Mouse (Mus musculus) hindbrain, embryonic 14.5 days (tissue): ENCODE data around the gene Wfdc17. TPM values are rescaled to one million over a fixed set of nuclear protein-coding genes. Genes with fewer than 3 reads are reported as not detected.

ENCODE experiments used
- ATAC-seq: fragments of 200-750 bp; cut with Nextera tagmentation; 2 replicates; pipeline ENCODE4 v1.8.0; 2017; ENCODE audit warnings: moderate number of reproducible peaks, mild to moderate bottlenecking, moderate TSS enrichment, moderate library complexity; ENCODE audit not compliant: low FRiP score
- DNase-seq: peaks from one replicate; pipeline ENCODE4 v3.0.0-alpha.2; 2015; ENCODE audit warnings: low spot score
- H3K27ac ChIP-seq: fragments of 300-500 bp; sonication (generic); 2 replicates; pipeline ENCODE4 v1.5.1; 2014; ENCODE audit warnings: mild to moderate bottlenecking, moderate library complexity
- H3K27me3 ChIP-seq: fragments of 300-500 bp; sonication (generic); 2 replicates; pipeline ENCODE4 v1.6.1; 2014; ENCODE audit warnings: mild to moderate bottlenecking, low read length, mixed read lengths; ENCODE audit not compliant: control insufficient read depth, insufficient read depth
- H3K36me3 ChIP-seq: fragments of 300-500 bp; sonication (generic); replicated peaks from 2 replicates; pipeline ENCODE4 v1.6.1; 2014; ENCODE audit not compliant: control insufficient read depth, insufficient read depth
- H3K4me1 ChIP-seq: fragments of 300-500 bp; sonication (generic); replicated peaks from 2 replicates; pipeline ENCODE4 v1.6.1; 2014; ENCODE audit warnings: antibody characterized with exemption, low read length, mixed read lengths; ENCODE audit not compliant: control insufficient read depth, insufficient read depth
- H3K4me2 ChIP-seq: fragments of 300-500 bp; sonication (generic); replicated peaks from 2 replicates; pipeline ENCODE4 v1.6.1; 2014; ENCODE audit warnings: mild to moderate bottlenecking, moderate library complexity
- H3K4me3 ChIP-seq: fragments of 300-500 bp; sonication (generic); replicated peaks from 2 replicates; pipeline ENCODE4 v1.5.1; 2014; ENCODE audit warnings: mild to moderate bottlenecking, low read length
- H3K9ac ChIP-seq: fragments of 300-500 bp; sonication (generic); 2 replicates; pipeline ENCODE4 v1.6.1; 2014
- H3K9me3 ChIP-seq: fragments of 300-500 bp; sonication (generic); 2 replicates; pipeline ENCODE4 v1.6.1; 2016; ENCODE audit warnings: low read length; ENCODE audit not compliant: control insufficient read depth
- WGBS: fragments of 180-500 bp; shearing (Covaris S2); extraction: QIAGEN DNeasy Blood & Tissue Kit; methylation state at CpG from one replicate; pipeline ENCODE4 v1.1.7; 2014; 5-methylcytosine and 5-hydroxymethylcytosine counted together
- polyA plus RNA-seq: library from polyadenylated mRNA; unstranded; fragments of >200 nt; fragmentation: Nextera tagmentation; extraction: Ambion mirVana; gene quantifications from 2 replicates; pipeline ENCODE4 v1.2.1, GENCODE M21; 2014

Wfdc17 gene
- polyA plus RNA-seq, 1 experiment from 2014 or later = 1.4 TPM

DNA sequence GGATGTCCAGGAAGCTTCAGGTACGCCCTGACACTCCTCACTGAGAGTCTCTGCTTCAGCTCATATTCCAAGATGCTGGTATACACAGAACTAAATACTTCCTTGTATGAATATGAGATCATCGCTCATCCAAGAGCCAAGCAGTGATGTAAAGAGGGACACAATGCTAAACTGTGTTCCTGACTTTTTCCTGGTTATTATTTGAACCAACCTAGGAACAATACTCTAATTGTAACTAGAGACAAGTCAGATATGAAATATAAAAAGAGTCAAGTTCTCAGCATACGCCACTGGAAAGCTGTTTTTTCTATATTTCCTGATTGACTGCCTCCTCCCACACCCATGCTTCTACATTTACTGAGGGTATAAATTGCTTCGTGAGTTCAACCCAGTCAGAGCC lies 4.9 kb downstream of the Wfdc17 start, which contains the start of gene Wfdc18:
Gene Wfdc18, plus strand, starts transcription at position 301 of the 400 bp plus-strand sequence.
- Histone ChIP-seq H3K4me2 (no peak within 1 kb of the TSS), H3K9ac (no peak within 1 kb of the TSS), H3K27me3 (no peaks in the 10 kb centered on the region), H3K36me3 (no peaks in the 10 kb centered on the region), H3K27ac (no peak within 1 kb of the TSS), H3K9me3 (no peaks in the 10 kb centered on the region), H3K4me1 (no peaks in the 10 kb centered on the region), H3K4me3 (no peak within 1 kb of the TSS)
- WGBS = 72% methylated on average over 4 of the region's 4 CpGs
- DNase-seq (no peak), ATAC-seq (no peak)

DNA sequence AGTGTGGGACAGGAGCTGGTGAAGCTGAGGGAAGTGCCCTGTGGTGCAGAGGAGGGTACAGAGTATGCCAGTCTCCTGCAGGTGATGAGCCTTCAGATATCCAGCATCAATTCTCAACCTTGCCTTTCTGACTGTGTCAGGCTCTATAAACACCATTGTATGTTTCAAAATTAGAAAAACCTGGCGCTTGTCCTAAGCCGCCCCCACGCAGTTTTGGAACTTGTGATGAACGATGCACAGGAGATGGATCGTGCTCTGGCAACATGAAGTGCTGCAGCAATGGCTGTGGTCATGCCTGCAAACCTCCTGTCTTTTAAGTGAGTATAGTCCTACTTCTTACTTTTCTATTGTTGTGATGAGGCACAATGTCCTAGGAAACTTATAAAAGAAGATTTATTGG lies 5.9 kb downstream of the Wfdc17 start:
- H3K4me1 ChIP-seq = no peaks in the 10 kb centered on the region
- H3K27me3 ChIP-seq = no peaks in the 10 kb centered on the region
- no peaks in the 10 kb centered on the region for H3K36me3 ChIP-seq
- no peak for ATAC-seq
- H3K27ac ChIP-seq = no peak overlapping the region
- 96% methylated on average over 5 of the region's 5 CpGs for WGBS
- no peak overlapping the region for H3K4me2 ChIP-seq
- DNase-seq = no peak
- H3K9ac ChIP-seq = no peak overlapping the region
- H3K9me3 ChIP-seq = no peaks in the 10 kb centered on the region
- H3K4me3 ChIP-seq = no peak overlapping the region

DNA sequence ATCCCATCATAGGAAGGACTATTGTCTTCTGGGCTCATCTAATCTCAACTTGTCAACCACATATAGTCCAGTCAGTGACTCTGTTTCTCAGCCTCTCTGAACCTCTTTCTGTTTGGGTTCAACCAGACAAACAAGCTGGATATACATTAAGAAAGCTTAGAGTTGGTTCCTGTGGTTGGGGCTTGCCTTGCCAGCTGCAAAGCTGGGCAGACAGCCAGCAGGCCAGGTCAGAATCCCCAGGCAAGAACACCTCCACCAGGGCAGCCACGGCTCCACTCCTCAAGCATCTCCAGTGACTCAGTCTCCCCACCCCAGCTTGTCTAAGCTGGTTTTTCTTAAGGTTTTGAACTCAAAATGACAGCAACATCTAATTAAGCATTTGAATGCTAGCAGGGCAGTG lies 8.9 kb downstream of the Wfdc17 start:
- 94% methylated on average over 1 of the region's 1 CpGs for WGBS
- Histone ChIP-seq H3K4me2 (no peak overlapping the region), H3K9ac (no peak overlapping the region), H3K27ac (no peak overlapping the region), H3K4me1 (no peaks in the 10 kb centered on the region), H3K27me3 (no peaks in the 10 kb centered on the region), H3K4me3 (no peak overlapping the region), H3K36me3 (no peaks in the 10 kb centered on the region), H3K9me3 (no peaks in the 10 kb centered on the region)
- DNase-seq = no peak
- no peak for ATAC-seq

DNA sequence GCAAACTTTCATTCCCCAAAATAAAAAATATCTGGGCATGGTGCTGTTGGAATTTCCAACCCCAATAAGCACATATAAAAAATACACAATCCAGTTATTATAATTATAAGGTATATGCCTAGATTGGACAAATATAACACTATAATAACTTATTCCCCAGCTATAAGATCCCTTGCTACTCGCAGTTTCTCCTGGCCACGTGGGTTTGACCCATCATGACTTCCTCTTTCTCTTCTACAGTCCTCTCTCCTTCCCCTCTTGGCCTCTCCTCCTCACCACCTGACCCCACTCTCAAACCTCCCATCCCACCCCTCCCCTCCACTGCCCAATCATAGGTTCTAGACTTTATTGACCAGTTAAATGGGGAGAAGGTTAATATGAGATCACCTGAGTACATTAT lies 10.1 kb downstream of the Wfdc17 start:
- Histone ChIP-seq H3K27me3 (no peaks in the 10 kb centered on the region), H3K9me3 (no peaks in the 10 kb centered on the region), H3K9ac (no peak overlapping the region), H3K4me2 (no peak overlapping the region), H3K4me1 (no peaks in the 10 kb centered on the region), H3K27ac (no peak overlapping the region), H3K36me3 (no peaks in the 10 kb centered on the region), H3K4me3 (no peak overlapping the region)
- DNase-seq (no peak), ATAC-seq (no peak)
- 89% methylated on average over 2 of the region's 2 CpGs for WGBS

DNA sequence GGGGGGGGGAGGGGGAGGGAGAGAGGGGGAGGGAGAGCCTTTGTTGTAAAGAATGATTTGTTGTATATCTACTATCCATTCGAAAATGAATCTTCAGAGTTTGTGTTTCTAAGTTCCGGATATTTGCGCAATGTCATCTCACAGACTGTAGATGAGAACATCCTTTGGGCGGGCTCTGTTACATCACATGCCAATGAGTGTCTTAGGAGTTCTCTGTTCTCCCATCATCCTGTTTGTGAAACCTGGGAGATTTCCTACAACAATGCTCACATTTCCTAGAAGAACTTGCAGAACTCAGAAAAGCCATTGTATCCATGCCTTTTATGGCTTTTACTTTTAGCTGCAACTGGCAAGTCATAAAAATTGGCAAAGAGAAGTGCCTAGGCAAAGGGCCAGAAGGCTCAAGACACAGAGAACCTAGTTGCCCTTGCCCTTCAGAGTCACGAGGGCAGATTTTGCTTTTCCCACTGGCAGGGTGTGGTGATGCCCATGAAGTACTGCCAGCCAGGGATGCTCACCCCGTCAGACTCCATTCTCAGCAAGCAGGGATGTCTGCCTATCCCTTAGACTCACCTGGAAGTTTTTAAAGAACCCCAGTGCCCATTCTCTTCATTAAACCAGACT lies 13.4 kb downstream of the Wfdc17 start:
- Histone ChIP-seq H3K9me3 (no peaks in the 10 kb centered on the region), H3K4me1 (no peaks in the 10 kb centered on the region), H3K27ac (no peak overlapping the region), H3K9ac (no peak overlapping the region), H3K4me2 (no peak overlapping the region), H3K27me3 (no peaks in the 10 kb centered on the region), H3K4me3 (no peak overlapping the region), H3K36me3 (no peaks in the 10 kb centered on the region)
- ATAC-seq (no peak), DNase-seq (no peak)
- WGBS = 95% methylated on average over 6 of the region's 6 CpGs

DNA sequence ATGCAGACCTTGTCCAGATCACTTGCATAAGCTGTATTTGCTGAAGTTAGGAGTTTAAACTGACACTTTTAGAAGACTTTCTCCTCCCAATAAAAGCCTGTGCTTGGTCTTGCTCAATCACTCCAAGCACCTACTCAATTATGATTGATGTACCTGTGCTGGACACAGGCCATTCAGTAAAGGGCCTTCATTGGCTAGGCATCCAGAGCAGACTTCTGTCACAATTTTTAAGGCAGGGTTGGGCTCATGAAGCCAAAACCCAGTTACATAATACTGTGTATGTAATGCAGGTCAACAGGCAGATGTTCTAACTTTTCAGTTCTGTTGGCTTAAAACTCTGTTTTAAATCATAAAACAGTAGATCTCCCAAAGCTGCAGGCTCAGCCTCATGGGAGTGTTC lies 17.0 kb downstream of the Wfdc17 start:
- no peaks in the 10 kb centered on the region for H3K9me3 ChIP-seq
- ATAC-seq = no peak
- DNase-seq = no peak
- H3K4me3 ChIP-seq = no peak overlapping the region
- H3K36me3 ChIP-seq = no peaks in the 10 kb centered on the region
- no peaks in the 10 kb centered on the region for H3K4me1 ChIP-seq
- no peak overlapping the region for H3K4me2 ChIP-seq
- no peaks in the 10 kb centered on the region for H3K27me3 ChIP-seq
- H3K9ac ChIP-seq = no peak overlapping the region
- no peak overlapping the region for H3K27ac ChIP-seq

DNA sequence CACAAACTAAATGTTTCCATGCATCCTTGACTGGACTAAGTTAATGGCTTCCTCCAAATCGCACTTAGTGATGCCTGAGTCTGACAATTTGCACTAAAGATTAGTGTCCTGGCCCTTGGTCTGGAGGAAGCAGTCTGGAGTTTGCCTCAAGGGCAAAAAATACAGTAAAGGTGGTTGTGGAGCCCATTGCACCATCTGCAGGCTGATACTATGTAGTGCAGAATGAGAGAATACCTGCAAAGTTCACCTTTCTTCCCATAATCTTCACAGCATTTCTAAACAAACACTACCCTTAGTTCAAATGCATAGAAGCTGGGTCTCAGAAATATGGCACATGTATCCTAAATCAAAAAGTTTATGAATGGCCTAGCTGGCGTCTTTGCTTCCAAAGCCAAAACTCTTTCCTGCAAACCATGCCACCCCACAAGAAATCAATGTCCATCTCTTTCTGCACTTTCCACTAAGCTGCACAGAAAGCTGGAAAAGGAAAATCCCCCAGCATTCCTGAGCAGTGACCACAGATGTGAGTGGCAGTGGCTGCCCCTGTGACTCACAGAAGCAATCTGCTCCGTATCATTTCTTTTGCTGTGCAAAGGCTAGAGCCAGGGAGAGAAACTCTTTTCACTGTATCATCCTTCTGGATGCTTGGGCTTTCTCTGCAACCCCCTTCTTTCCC lies 25.1 kb downstream of the Wfdc17 start:
- Histone ChIP-seq H3K36me3 (no peaks in the 10 kb centered on the region), H3K4me2 (no peak overlapping the region), H3K4me1 (no peaks in the 10 kb centered on the region), H3K9ac (no peak overlapping the region), H3K4me3 (no peak overlapping the region), H3K9me3 (peaks cover 3% of the 10 kb centered on the region; the same call in 1 of the 2 replicates), H3K27me3 (no peaks in the 10 kb centered on the region), H3K27ac (no peak overlapping the region)
- 72% methylated on average over 3 of the region's 3 CpGs for WGBS
- ATAC-seq (no peak), DNase-seq (no peak)

DNA sequence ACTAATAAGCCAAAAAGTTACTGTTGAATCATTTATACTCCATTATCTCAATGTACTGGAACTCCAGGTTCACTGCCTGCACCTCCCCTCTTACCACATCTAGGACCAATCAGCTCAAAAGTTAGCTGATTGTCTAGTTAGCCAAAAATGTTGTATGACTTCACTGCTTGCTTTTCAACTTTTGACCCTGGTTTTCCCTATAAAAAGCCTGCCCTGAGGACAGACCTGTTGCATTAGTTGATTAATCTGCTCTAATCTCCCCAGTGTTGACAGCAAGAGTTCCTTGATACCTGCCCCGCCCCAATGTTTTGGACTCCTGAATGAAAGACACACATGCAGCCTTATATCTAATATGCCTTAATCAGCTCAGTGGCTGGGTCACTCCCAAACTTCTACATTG lies 27.3 kb downstream of the Wfdc17 start:
- Histone ChIP-seq H3K27me3 (no peaks in the 10 kb centered on the region), H3K9me3 (peaks cover 5% of the 10 kb centered on the region; the same call in 1 of the 2 replicates), H3K4me2 (no peak overlapping the region), H3K36me3 (no peaks in the 10 kb centered on the region), H3K4me3 (no peak overlapping the region), H3K4me1 (no peaks in the 10 kb centered on the region), H3K9ac (no peak overlapping the region), H3K27ac (no peak overlapping the region)
- ATAC-seq (no peak), DNase-seq (no peak)
- 100% methylated on average over 1 of the region's 1 CpGs for WGBS

DNA sequence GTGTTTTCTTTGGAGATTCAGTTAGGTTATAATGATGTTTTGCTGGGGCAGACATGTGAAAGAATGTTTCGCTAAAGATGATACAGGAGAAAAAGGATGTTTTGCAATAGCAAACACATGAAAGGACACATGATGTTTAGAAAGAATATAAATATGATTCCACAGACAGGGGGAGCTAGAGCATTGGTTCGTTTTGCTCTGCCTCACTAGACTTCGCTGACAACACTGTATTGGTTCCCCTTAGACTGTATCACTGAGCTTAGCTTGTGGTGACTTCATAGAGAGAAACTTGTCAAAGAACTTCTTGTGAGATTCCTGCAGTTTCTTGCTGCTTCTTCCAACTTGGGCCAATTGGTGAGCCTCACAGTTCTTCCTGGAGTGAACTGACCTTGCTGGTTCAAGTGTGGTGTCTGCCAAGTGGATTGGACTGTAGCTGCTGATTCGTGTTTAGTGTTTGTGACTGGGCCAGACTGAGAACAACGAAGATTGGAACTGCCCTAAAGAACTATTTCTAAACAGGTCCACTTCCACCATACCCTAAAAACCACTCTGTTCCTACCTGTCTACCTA lies 29.4 kb downstream of the Wfdc17 start:
- 82% methylated on average over 5 of the region's 5 CpGs for WGBS
- DNase-seq = no peak

More for the DNA sequence above, 29.4 kb downstream of the Wfdc17 start:
- H3K4me1 ChIP-seq = no peaks in the 10 kb centered on the region
- ATAC-seq = no peak
- H3K4me3 ChIP-seq = no peak overlapping the region
- no peak overlapping the region for H3K4me2 ChIP-seq
- no peak overlapping the region for H3K9ac ChIP-seq
- no peak overlapping the region for H3K27ac ChIP-seq
- peaks cover 5% of the 10 kb centered on the region; the same call in 1 of the 2 replicates for H3K9me3 ChIP-seq
- H3K27me3 ChIP-seq = no peaks in the 10 kb centered on the region
- H3K36me3 ChIP-seq = no peaks in the 10 kb centered on the region
